Mouse (Mus musculus): ENCODE data around the gene Senp3.

- TF ChIP-seq MAX (IDR thresholded peaks at IDR 0.05; ENCODE audit: low read length): no peak
- TF ChIP-seq EP300 (IDR thresholded peaks at IDR 0.05; ENCODE audit: low read length): no peak
- TF ChIP-seq ZNF384 (IDR thresholded peaks at IDR 0.05; ENCODE audit: low read depth, low read length): no peak
- no peak for TF ChIP-seq CTCF (conservative IDR thresholded peaks at IDR 0.05 in 1 of 2, IDR thresholded peaks at IDR 0.05 in 1 of 2; ENCODE audit: low read depth in 2 of 2, low read length in 2 of 2)
- TF ChIP-seq POLR2A (IDR thresholded peaks at IDR 0.05; ENCODE audit: low read depth, low read length): no peak
- no peak for TF ChIP-seq SMC3 (IDR thresholded peaks at IDR 0.05; ENCODE audit: low read depth, low read length)
Observed at GRCm38 (mm10) chr11:69692863-69693262, 11.0 kb upstream of the Senp3 start.

All from CH12.LX (cell line).